ENCODE assay signal across 15 mouse cellular contexts in the genomic region with DNA sequence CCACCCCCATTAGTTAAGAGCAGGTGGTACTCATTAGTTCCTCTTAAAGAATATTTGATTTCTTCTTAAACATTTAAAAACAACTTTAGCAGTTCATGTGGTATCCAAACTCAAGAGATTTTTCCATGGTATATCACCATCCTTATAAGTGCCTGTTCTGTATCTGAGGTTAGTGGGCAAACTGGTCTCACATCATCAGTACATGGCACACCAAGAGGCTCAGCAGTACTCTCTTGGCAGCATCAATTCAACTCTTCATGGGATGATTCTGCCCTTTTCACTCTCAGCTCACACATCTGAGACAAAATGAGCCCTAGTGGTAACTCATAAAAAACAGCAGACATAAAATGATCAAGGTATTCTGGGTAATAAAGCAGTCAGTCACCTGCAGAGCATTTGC.
A peak's percentile ranks its signal among the peaks of the same experiment; 100 is the strongest.
DNase-seq lines count a peak whose midpoint lies in the region; ATAC-seq lines count a peak whose summit lies in the region.
"Had no signal": no experiment of that assay in that cellular context is flagged by ENCODE, and none has a peak within 500 bp of the region (broad histone marks: within the 10 kb centered on the region; RNA-seq: fewer than 3 reads in every experiment).

No protein-coding gene starts in this region.

- H3K4me2 ChIP-seq in limb, embryonic 11.5 days (ENCODE audit: low read depth, severe bottlenecking), result no peak overlapping the region
- H3K4me2 ChIP-seq in embryonic facial prominence, embryonic 14.5 days (ENCODE audit: low read depth, low read length), result no peak overlapping the region
- no peak overlapping the region for H3K4me2 ChIP-seq in limb, embryonic 12.5 days
- H3K4me2 ChIP-seq: forebrain, embryonic 13.5 days had no signal

- no peaks in the 10 kb centered on the region for H3K9me3 ChIP-seq in limb, embryonic 11.5 days (ENCODE audit: control insufficient read depth, low read length)
- no peaks in the 10 kb centered on the region for H3K9me3 ChIP-seq in limb, embryonic 10.5 days (replicated peaks)
- no peaks in the 10 kb centered on the region for H3K9me3 ChIP-seq in embryonic facial prominence, embryonic 14.5 days (ENCODE audit: control insufficient read depth, low read length)
- H3K9me3 ChIP-seq in limb, embryonic 12.5 days, result no peaks in the 10 kb centered on the region
- H3K9me3 ChIP-seq in heart, embryonic 10.5 days, result no peaks in the 10 kb centered on the region
- H3K9me3 ChIP-seq: forebrain, embryonic 13.5 days had no signal

- no peaks in the 10 kb centered on the region; the same call in 1 of the 2 replicates for H3K4me1 ChIP-seq in limb, embryonic 11.5 days (ENCODE audit: control insufficient read depth, insufficient read depth, low read length)
- H3K4me1 ChIP-seq in limb, embryonic 10.5 days, result peaks cover 18% of the 10 kb centered on the region
- H3K4me1 ChIP-seq in brown adipose tissue, adult 24 weeks (ENCODE audit: control insufficient read depth, insufficient read depth, insufficient read length, low read length), result peaks cover 5% of the 10 kb centered on the region; the same call in 1 of the 2 replicates
- H3K4me1 ChIP-seq in embryonic facial prominence, embryonic 14.5 days (ENCODE audit: control insufficient read depth, insufficient read depth, low read length), result no peaks in the 10 kb centered on the region
- H3K4me1 ChIP-seq in limb, embryonic 12.5 days (replicated peaks), result peaks cover 15% of the 10 kb centered on the region
- H3K4me1 ChIP-seq in heart, embryonic 10.5 days, result no peaks in the 10 kb centered on the region

- H3K9ac ChIP-seq in limb, embryonic 11.5 days (ENCODE audit: low read length), result no peak overlapping the region
- no peak overlapping the region for H3K9ac ChIP-seq in embryonic facial prominence, embryonic 14.5 days (ENCODE audit: low read depth, low read length)
- no peak overlapping the region for H3K9ac ChIP-seq in limb, embryonic 12.5 days (replicated peaks)
- H3K9ac ChIP-seq: forebrain, embryonic 13.5 days; liver, embryonic 14.5 days had no signal

- 0 out of 2 replicates have a peak overlapping the region, but pooled peaks have one; percentile 14 for H3K27ac ChIP-seq in limb, embryonic 11.5 days (replicated peaks; ENCODE audit: low read depth, low read length)
- H3K27ac ChIP-seq in limb, embryonic 10.5 days, result no peak overlapping the region
- H3K27ac ChIP-seq in brown adipose tissue, adult 24 weeks (replicated peaks; ENCODE audit: low read depth, low read length), result peak overlapping the region; percentile 13; the same call in 1 of the 2 replicates
- H3K27ac ChIP-seq in embryonic facial prominence, embryonic 14.5 days (replicated peaks; ENCODE audit: low read depth, low read length), result no peak overlapping the region
- H3K27ac ChIP-seq in limb, embryonic 12.5 days, result no peak overlapping the region
- H3K27ac ChIP-seq in heart, embryonic 10.5 days, result no peak overlapping the region
- H3K27ac ChIP-seq: forebrain, embryonic 13.5 days; liver, embryonic 14.5 days had no signal

- H3K4me3 ChIP-seq in limb, embryonic 11.5 days (ENCODE audit: low read depth, low read length), result no peak overlapping the region
- H3K4me3 ChIP-seq in limb, embryonic 10.5 days, result no peak overlapping the region
- no peak overlapping the region for H3K4me3 ChIP-seq in brown adipose tissue, adult 24 weeks (ENCODE audit: insufficient read depth, low read depth, low read length)
- no peak overlapping the region for H3K4me3 ChIP-seq in embryonic facial prominence, embryonic 14.5 days (ENCODE audit: low read depth, low read length)
- H3K4me3 ChIP-seq in limb, embryonic 12.5 days (replicated peaks), result no peak overlapping the region
- no peak overlapping the region for H3K4me3 ChIP-seq in heart, embryonic 10.5 days
- H3K4me3 ChIP-seq: forebrain, embryonic 13.5 days had no signal

- peak; percentile 26; the same call in 1 of the 2 replicates for ATAC-seq in limb, embryonic 11.5 days (ENCODE audit: insufficient number of reproducible peaks, low FRiP score, low TSS enrichment, low read depth)
- peak; percentile 22; the same call in 1 of the 2 replicates for ATAC-seq in embryonic facial prominence, embryonic 14.5 days (ENCODE audit: low read depth)
- ATAC-seq in limb, embryonic 12.5 days (ENCODE audit: insufficient number of reproducible peaks, insufficient read depth, low FRiP score, low TSS enrichment, low read depth), result peak; percentile 64; the same call in 1 of the 2 replicates
- ATAC-seq: forebrain, embryonic 13.5 days had no signal

- DNase-seq in limb, embryonic 11.5 days (ENCODE audit: low spot score), result no peak
- DNase-seq in limb, embryonic 10.5 days (ENCODE audit: low spot score), result no peak
- DNase-seq in embryonic facial prominence, embryonic 14.5 days (ENCODE audit: low spot score), result no peak
- no peak for DNase-seq in heart, embryonic 10.5 days (ENCODE audit: low spot score)
- DNase-seq in heart, postnatal 4 days, result no peak
- DNase-seq: gastrocnemius, postnatal 14 days; heart, adult 18-20 months; kidney, adult 2 months; kidney, postnatal 14 days; lung, postnatal 10 days; right cerebral cortex, postnatal 14 days had no signal

- no peaks in the 10 kb centered on the region for H3K36me3 ChIP-seq in limb, embryonic 11.5 days (ENCODE audit: control insufficient read depth, insufficient read depth, low read length)
- H3K36me3 ChIP-seq in limb, embryonic 10.5 days, result no peaks in the 10 kb centered on the region
- no peaks in the 10 kb centered on the region for H3K36me3 ChIP-seq in embryonic facial prominence, embryonic 14.5 days (ENCODE audit: control insufficient read depth, insufficient read depth, low read length)
- no peaks in the 10 kb centered on the region for H3K36me3 ChIP-seq in limb, embryonic 12.5 days
- H3K36me3 ChIP-seq in heart, embryonic 10.5 days, result no peaks in the 10 kb centered on the region

- no peaks in the 10 kb centered on the region for H3K27me3 ChIP-seq in limb, embryonic 11.5 days (ENCODE audit: control insufficient read depth, insufficient read depth, low read length)
- no peaks in the 10 kb centered on the region for H3K27me3 ChIP-seq in limb, embryonic 10.5 days (ENCODE audit: low read depth, poor library complexity, severe bottlenecking)
- no peaks in the 10 kb centered on the region for H3K27me3 ChIP-seq in embryonic facial prominence, embryonic 14.5 days (replicated peaks; ENCODE audit: control insufficient read depth, insufficient read depth, low read length)
- no peaks in the 10 kb centered on the region for H3K27me3 ChIP-seq in limb, embryonic 12.5 days
- no peaks in the 10 kb centered on the region for H3K27me3 ChIP-seq in heart, embryonic 10.5 days (ENCODE audit: insufficient read depth, poor library complexity, severe bottlenecking)
- H3K27me3 ChIP-seq: forebrain, embryonic 13.5 days had no signal

Comparison
In these comparisons a context has a peak if more than half of its experiments do, and no peak if none do; other contexts are left out.
1. H3K27ac ChIP-seq: peak in limb, embryonic 11.5 days (single experiment) and brown adipose tissue, adult 24 weeks (single experiment); none in limb, embryonic 10.5 days (single experiment), embryonic facial prominence, embryonic 14.5 days (single experiment), limb, embryonic 12.5 days (single experiment) and heart, embryonic 10.5 days (single experiment).
2. Peak in every context shown above with its lines, with median percentiles within 50 percentile points of each other: ATAC-seq.